Mouse (Mus musculus) limb, embryonic 11.5 days (tissue): ENCODE measurements around the gene Ttll9. TPM values are rescaled to one million over a fixed set of nuclear protein-coding genes. Genes with fewer than 3 reads are reported as not detected.

Experiments
- ATAC-seq: fragments of 200-750 bp; cut with Nextera tagmentation; 2 replicates; pipeline ENCODE4 v1.8.0; 2017; ENCODE audit warnings: low read depth; ENCODE audit not compliant: insufficient number of reproducible peaks, low FRiP score, low TSS enrichment
- DNase-seq: peaks from one replicate; pipeline ENCODE4 v3.0.0-alpha.2; 2015; ENCODE audit warnings: low spot score
- H3K27ac ChIP-seq: fragments of 300-500 bp; sonication (generic); replicated peaks from 2 replicates; pipeline ENCODE4 v1.5.1; 2014; ENCODE audit warnings: low read depth, mild to moderate bottlenecking, low read length
- H3K27me3 ChIP-seq: fragments of 300-500 bp; sonication (generic); 2 replicates; pipeline ENCODE4 v1.6.1; 2014; ENCODE audit warnings: mild to moderate bottlenecking, low read length, mixed read lengths; ENCODE audit not compliant: control insufficient read depth, insufficient read depth
- H3K36me3 ChIP-seq: fragments of 300-500 bp; sonication (generic); 2 replicates; pipeline ENCODE4 v1.6.1; 2014; ENCODE audit warnings: mild to moderate bottlenecking, low read length, moderate library complexity, mixed read lengths; ENCODE audit not compliant: control insufficient read depth, insufficient read depth
- H3K4me1 ChIP-seq: fragments of 300-500 bp; sonication (generic); 2 replicates; pipeline ENCODE4 v1.6.1; 2014; ENCODE audit warnings: low read length, mixed read lengths; ENCODE audit not compliant: control insufficient read depth, insufficient read depth
- H3K4me2 ChIP-seq: fragments of 300-500 bp; sonication (generic); 2 replicates; pipeline ENCODE4 v1.6.1; 2014; ENCODE audit warnings: low read depth, mild to moderate bottlenecking, moderate library complexity; ENCODE audit not compliant: severe bottlenecking
- H3K4me3 ChIP-seq: fragments of 300-500 bp; sonication (generic); 2 replicates; pipeline ENCODE4 v1.5.1; 2014; ENCODE audit warnings: low read depth, low read length
- H3K9ac ChIP-seq: fragments of 300-500 bp; sonication (generic); 2 replicates; pipeline ENCODE4 v1.6.1; 2014; ENCODE audit warnings: mild to moderate bottlenecking, low read length
- H3K9me3 ChIP-seq: fragments of 300-500 bp; sonication (generic); 2 replicates; pipeline ENCODE4 v1.6.1; 2016; ENCODE audit warnings: low read length; ENCODE audit not compliant: control insufficient read depth
- WGBS: fragments of 180-500 bp; shearing (Covaris S2); extraction: QIAGEN DNeasy Blood & Tissue Kit; methylation state at CpG from one replicate; pipeline ENCODE4 v1.1.7; 2014; 5-methylcytosine and 5-hydroxymethylcytosine counted together
- polyA plus RNA-seq: library from polyadenylated mRNA; unstranded; fragments of >200 nt; fragmentation: Nextera tagmentation; extraction: Ambion mirVana; gene quantifications from 2 replicates; pipeline ENCODE4 v1.2.1, GENCODE M21; 2014

The Ttll9 gene
- polyA plus RNA-seq, 1 experiment from 2014 or later: 0.35 TPM

DNA sequence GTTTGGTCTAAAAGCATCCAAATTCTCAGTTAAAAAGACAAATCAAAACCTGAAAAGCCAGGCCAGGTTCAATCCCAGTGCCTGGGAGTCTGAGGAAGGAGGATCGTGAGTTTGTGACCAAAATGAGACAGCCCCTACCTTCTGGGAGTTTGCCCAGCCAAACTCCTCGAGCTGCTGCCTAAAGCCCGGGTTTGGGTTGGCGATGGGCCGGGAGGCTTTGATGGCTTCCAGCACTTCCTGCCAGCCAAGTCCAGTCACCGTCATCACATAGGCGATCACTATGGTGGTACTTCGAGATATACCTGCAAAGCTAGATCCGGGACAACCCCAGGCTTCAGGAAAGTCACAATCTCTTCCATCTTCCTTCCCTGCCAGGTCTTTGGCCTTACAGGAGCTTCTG is 18.3 kb upstream of the Ttll9 start:
- peaks cover 48% of the 10 kb centered on the region for H3K27me3 ChIP-seq
- no peak overlapping the region for H3K27ac ChIP-seq
- H3K36me3 ChIP-seq: no peaks in the 10 kb centered on the region
- H3K4me1 ChIP-seq: peaks cover 11% of the 10 kb centered on the region; the same call in 1 of the 2 replicates
- H3K9ac ChIP-seq: no peak overlapping the region
- no peak for ATAC-seq
- H3K4me3 ChIP-seq: no peak overlapping the region
- peak; percentile 21 for DNase-seq
- H3K9me3 ChIP-seq: no peaks in the 10 kb centered on the region
- WGBS: 60% methylated on average over 9 of the region's 9 CpGs
- no peak overlapping the region for H3K4me2 ChIP-seq

DNA sequence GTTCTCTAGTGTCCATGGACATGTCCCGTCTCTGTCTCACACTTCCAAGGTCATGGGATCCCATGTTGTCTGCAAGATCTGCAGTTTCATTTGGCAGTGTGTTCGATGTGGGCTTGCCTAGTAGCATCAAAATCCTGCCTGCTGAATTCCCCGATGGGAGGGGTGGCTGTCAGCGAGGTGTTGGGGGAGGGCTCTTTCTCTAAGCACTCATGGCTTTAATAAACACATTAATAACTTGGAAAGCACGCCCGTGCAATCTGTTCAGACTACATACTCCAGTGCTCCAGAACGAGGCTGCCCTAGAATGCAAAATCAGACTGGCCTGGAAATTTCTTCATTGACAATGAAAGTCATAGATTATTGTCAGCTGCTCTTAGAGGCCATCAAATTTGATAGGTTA is 15.2 kb upstream of the Ttll9 start:
- ATAC-seq: no peak
- H3K27me3 ChIP-seq: peaks cover 50% of the 10 kb centered on the region
- H3K4me2 ChIP-seq: no peak overlapping the region
- H3K4me1 ChIP-seq: peaks cover 7% of the 10 kb centered on the region; the same call in 1 of the 2 replicates
- 57% methylated on average over 7 of the region's 7 CpGs for WGBS
- no peaks in the 10 kb centered on the region for H3K36me3 ChIP-seq
- DNase-seq: peak; percentile 21
- H3K9ac ChIP-seq: no peak overlapping the region
- no peak overlapping the region for H3K27ac ChIP-seq
- no peak overlapping the region for H3K4me3 ChIP-seq
- H3K9me3 ChIP-seq: no peaks in the 10 kb centered on the region

DNA sequence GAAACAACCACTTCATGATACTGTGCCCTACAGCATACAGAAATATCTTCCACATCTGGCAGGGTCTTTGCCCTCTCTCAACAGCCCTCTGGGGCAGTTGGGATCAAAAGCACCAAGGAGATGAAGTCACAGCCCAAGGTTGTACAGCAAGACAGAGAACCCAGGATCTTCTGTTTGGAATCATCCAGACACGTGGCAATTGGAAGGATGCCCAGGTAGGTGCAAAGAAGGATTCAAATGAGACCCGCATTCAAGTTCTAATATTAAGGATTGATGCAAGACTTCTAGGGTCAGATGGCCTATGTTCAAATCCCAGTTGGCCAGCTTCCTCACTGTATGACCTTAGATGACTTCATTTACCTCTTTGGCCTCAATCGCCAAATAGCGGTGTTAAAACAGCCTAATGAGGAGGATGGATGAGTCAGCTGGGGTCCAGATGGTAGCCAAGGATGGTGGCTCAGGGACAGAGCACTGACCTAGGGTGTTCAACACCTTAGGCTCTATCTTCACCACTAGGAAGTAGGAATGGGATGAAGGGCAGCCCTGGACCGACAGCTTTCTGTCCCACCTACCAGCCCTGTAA is 13.8 kb upstream of the Ttll9 start:
- WGBS: 83% methylated on average over 5 of the region's 5 CpGs

DNA sequence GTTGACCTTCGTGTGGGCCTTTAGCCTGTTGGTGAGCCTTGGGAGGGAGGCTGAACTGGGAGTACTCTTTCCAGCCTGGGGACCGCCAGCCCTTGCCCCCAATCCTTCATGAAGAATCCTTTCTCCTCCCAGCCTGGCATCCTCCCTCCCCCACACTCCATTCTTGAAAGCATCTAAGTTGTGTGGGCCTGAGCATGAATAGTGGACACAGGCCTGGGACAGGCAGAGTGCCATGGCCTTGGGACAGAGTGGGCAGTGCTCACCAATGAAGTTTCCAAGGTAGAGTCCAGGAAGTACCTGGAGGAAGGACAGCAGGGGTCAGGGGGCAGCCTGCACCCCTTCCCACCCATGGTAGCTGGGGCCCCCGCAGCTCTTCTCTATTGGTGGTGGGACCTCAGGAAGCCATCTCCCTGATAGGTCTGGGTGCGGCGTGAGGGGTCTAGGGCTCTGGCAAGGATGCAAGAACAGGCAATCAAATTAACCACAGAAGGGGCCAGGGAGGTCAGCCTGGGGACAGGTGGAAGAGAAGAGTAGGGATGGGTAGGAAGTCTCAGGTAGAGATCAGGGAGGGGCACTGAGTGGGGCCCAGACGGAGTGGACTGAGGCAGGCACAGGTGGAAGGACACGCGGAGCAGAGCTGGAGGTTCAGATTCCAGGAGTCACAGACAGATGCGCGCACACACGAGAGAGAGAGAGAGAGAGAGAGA is 11.8 kb upstream of the Ttll9 start:
- Histone ChIP-seq H3K4me2 (peak overlapping the region; percentile 99; the same call in 1 of the 2 replicates), H3K36me3 (no peaks in the 10 kb centered on the region), H3K27ac (no peak overlapping the region), H3K9ac (no peak overlapping the region), H3K4me3 (peak overlapping the region; percentile 59; the same call in 1 of the 2 replicates), H3K9me3 (no peaks in the 10 kb centered on the region), H3K4me1 (0 out of 2 replicates have a peak, but pooled peaks cover 6% of the 10 kb centered on the region), H3K27me3 (peaks cover 27% of the 10 kb centered on the region)
- DNase-seq (no peak), ATAC-seq (no peak)
- WGBS: 33% methylated on average over 11 of the region's 11 CpGs

More for the DNA sequence above, 13.8 kb upstream of the Ttll9 start:
- ATAC-seq (no peak), DNase-seq (no peak)
- Histone ChIP-seq H3K4me2 (no peak overlapping the region), H3K9ac (no peak overlapping the region), H3K4me3 (no peak overlapping the region), H3K9me3 (no peaks in the 10 kb centered on the region), H3K27ac (no peak overlapping the region), H3K36me3 (no peaks in the 10 kb centered on the region), H3K27me3 (peaks cover 44% of the 10 kb centered on the region), H3K4me1 (peaks cover 4% of the 10 kb centered on the region; the same call in 1 of the 2 replicates)

DNA sequence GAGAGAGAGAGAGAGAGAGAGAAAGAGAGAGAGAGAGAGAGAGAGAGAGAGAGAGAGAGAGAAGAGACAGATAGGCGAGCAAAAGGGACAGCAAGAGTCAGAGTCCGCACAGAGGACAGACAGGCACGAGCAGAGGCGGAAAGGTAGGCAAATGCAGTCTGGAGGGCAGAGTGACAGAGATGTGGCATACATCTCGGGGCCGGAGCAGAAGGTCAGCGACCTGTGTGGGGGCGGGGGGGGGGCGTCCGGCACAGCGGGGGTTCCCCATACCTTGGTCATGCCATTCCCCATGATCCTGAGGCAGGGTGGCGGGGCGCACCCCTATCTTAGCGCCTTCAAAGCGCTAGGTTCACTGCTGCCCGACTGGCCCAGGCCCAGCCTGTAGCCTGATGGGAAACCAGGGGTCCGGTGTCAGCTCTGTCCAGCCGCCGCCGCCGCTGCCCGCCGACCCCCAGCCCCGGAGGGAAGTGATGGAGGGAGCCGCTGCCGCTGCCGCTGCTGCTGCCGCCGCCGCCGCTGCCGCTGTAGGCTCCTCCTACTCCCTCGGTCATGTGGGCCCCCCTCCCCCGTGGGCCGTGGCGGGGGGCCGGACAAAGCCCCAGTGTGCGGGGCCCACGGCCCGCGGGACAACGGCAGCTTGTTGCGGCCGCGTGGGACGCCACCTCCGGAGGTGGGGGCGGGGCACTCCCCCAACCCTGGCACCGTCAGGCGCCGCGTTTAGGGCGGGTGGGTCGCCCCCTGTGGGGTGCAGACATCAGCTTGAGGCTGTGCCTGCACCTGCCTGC is 11.0 kb upstream of the Ttll9 start, which contains the start of gene Dusp15:
TSS of gene Dusp15 (minus strand) at position 634 of the 785 bp plus-strand sequence.
- Histone ChIP-seq H3K4me2 (peak within 1 kb of the TSS; percentile 99), H3K4me3 (peak within 1 kb of the TSS; percentile 59), H3K27ac (no peak within 1 kb of the TSS), H3K36me3 (no peaks in the 10 kb centered on the region), H3K4me1 (0 out of 2 replicates have a peak, but pooled peaks cover 6% of the 10 kb centered on the region), H3K27me3 (peaks cover 24% of the 10 kb centered on the region), H3K9ac (peak within 1 kb of the TSS; percentile 22), H3K9me3 (no peaks in the 10 kb centered on the region)
- ATAC-seq (peak; percentile 24; the same call in 1 of the 2 replicates), DNase-seq (peak; percentile 61)
- 1% methylated on average over 53 of the region's 54 CpGs for WGBS

DNA sequence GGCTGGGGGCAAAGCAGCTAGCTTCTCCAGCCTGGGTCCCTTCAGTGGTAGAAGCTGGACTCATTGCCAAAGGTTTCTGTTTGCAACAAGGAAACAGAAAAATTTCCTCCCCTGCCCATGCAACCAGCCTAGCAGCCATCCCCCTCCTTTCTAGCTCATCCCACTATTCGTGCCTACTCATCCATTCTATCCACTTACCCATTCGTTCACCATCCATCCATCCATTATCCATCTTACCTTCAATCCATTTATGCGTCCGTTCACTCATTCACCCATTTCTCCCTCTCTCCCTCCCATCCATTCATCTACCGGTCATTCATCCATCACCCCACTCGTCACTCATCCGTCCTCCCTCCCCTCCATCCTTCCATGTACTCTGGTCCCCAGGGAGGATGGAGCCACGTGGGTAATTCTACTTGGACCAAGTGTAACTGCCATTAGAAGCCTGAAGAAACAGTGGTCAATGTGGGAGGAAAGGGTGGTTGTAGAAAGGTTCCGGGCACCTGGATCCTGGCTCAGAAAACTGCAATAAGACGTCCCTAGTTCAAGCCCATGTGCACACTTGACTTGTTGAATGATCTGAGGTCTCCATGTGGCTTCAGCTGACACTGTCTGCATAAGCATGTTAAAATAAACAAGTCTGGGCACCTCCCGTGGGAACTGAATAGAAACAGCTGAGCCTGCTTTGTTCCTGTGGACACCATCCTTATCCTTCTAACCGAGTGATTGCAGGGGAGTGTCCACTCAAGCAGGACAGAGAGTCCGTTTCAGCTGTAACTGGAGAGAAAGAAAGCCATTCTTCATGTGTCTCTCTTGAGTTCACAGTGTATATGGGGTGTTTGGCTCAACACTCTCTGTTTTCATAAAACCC is 10.2 kb upstream of the Ttll9 start:
- H3K27ac ChIP-seq: no peak overlapping the region

DNA sequence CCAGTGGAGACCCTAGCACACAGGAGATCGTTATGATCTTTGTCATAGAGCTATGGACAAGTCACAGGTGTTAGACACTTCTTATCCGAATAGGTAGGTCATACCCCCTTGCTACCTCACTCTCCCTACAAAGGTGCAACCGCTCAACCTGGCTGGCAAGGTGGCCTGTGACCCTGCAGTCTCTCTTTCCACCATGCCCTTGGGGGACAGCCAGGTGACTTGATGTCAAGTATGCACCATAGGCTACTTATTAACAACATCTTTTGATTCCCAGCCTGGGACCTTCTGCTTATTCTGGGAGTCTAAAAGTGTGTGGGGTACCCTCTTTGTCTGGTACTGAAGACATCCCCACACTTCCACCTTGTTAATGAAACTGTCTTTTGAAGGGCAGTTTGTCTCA is 4.2 kb upstream of the Ttll9 start:
- no peaks in the 10 kb centered on the region for H3K27me3 ChIP-seq
- no peak overlapping the region for H3K27ac ChIP-seq
- no peak overlapping the region for H3K4me2 ChIP-seq
- H3K4me1 ChIP-seq: 0 out of 2 replicates have a peak, but pooled peaks cover 2% of the 10 kb centered on the region
- H3K9ac ChIP-seq: no peak overlapping the region
- no peaks in the 10 kb centered on the region for H3K36me3 ChIP-seq
- 75% methylated on average over 3 of the region's 3 CpGs for WGBS
- no peak overlapping the region for H3K4me3 ChIP-seq
- no peaks in the 10 kb centered on the region for H3K9me3 ChIP-seq
- ATAC-seq (no peak), DNase-seq (no peak)

More for the DNA sequence above, 10.2 kb upstream of the Ttll9 start:
- peak overlapping the region; percentile 22 for H3K9ac ChIP-seq
- peak overlapping the region; percentile 59 for H3K4me3 ChIP-seq
- no peak for ATAC-seq
- 0 out of 2 replicates have a peak, but pooled peaks cover 4% of the 10 kb centered on the region for H3K4me1 ChIP-seq
- H3K9me3 ChIP-seq: no peaks in the 10 kb centered on the region
- H3K4me2 ChIP-seq: peak overlapping the region; percentile 99
- peaks cover 24% of the 10 kb centered on the region for H3K27me3 ChIP-seq
- H3K36me3 ChIP-seq: no peaks in the 10 kb centered on the region
- DNase-seq: no peak
- 26% methylated on average over 13 of the region's 13 CpGs for WGBS
